Mouse (Mus musculus) MEL (cell line): ENCODE measurements at regions not wholly inside any gene's neighbourhood (a gene's known extent, or its start where the extent isn't known, plus 50 kb on each side); places are given as distances from the start of the nearest gene placed in this dataset.
A peak's percentile ranks its signal among the peaks of the same experiment; 100 is the strongest.

ENCODE experiments used
- DNase-seq: peaks from one replicate; pipeline ENCODE4 v3.0.0; 2011; ENCODE audit warnings: low read depth, low spot score
- H3K27ac ChIP-seq: 2 replicates; pipeline ENCODE4 v1.5.1; 2012; ENCODE audit warnings: low read depth, mild to moderate bottlenecking, control low read depth, low read length, moderate library complexity; ENCODE audit not compliant: control insufficient read depth
- H3K27me3 ChIP-seq, 2 experiments: fragments of 150-350 bp in 1 of 2; sonication (generic) in 1 of 2; 2 replicates each; pipeline ENCODE4 v1.6.1; 2012; ENCODE audit warnings: low read length in 2 of 2, mild to moderate bottlenecking in 2 of 2, improper control_type of control experiment in 1 of 2, moderate library complexity in 1 of 2; ENCODE audit not compliant: insufficient read depth in 2 of 2, control insufficient read depth in 1 of 2
- H3K36me3 ChIP-seq, 2 experiments: 2 replicates each; pipeline ENCODE4 v1.6.1; 2012 to 2014; ENCODE audit warnings: low read length in 2 of 2, improper control_type of control experiment in 1 of 2, inconsistent platforms in 1 of 2, mild to moderate bottlenecking in 1 of 2; ENCODE audit not compliant: insufficient read depth in 2 of 2, control insufficient read depth in 1 of 2
- H3K4me1 ChIP-seq, 2 experiments: fragments of 150-350 bp in 1 of 2; sonication (generic) in 1 of 2; 2 replicates each; pipeline ENCODE4 v1.6.1; 2012; ENCODE audit warnings: low read length in 2 of 2, improper control_type of control experiment in 1 of 2, mild to moderate bottlenecking in 1 of 2; ENCODE audit not compliant: insufficient read depth in 2 of 2, control insufficient read depth in 1 of 2
- H3K4me3 ChIP-seq, 2 experiments: fragments of 150-350 bp in 1 of 2; sonication (generic) in 1 of 2; 2 replicates each; pipeline ENCODE4 v1.5.1; 2012; ENCODE audit warnings: low read depth in 2 of 2, low read length in 2 of 2, mild to moderate bottlenecking in 2 of 2, moderate library complexity in 2 of 2, control low read depth in 1 of 2, improper control_type of control experiment in 1 of 2; ENCODE audit not compliant: control insufficient read depth in 1 of 2, insufficient read depth in 1 of 2
- H3K79me2 ChIP-seq: 2 replicates; pipeline ENCODE4 v1.6.1; 2012; ENCODE audit warnings: mild to moderate bottlenecking, low read length, moderate library complexity; ENCODE audit not compliant: control insufficient read depth, poor library complexity, insufficient read depth
- H3K9ac ChIP-seq: 2 replicates; pipeline ENCODE4 v1.6.1; 2012; ENCODE audit warnings: low read depth, mild to moderate bottlenecking, control low read depth, low read length, moderate library complexity; ENCODE audit not compliant: control insufficient read depth, poor library complexity, severe bottlenecking
- H3K9me3 ChIP-seq: fragments of 150-350 bp; sonication (generic); replicated peaks from 2 replicates; pipeline ENCODE4 v1.6.1; 2012; ENCODE audit warnings: mild to moderate bottlenecking, low read length, improper control_type of control experiment, moderate library complexity; ENCODE audit not compliant: insufficient read depth
- CHD2 ChIP-seq: IDR thresholded peaks from 2 replicates; pipeline ENCODE4 v1.6.1; 2011; ENCODE audit warnings: low read length, improper control_type of control experiment
- EP300 ChIP-seq, 2 experiments: IDR thresholded peaks; 2 replicates each; pipeline ENCODE4 v1.6.1; 2011; ENCODE audit warnings: improper control_type of control experiment in 2 of 2, low read length in 2 of 2, low read depth in 1 of 2, mild to moderate bottlenecking in 1 of 2
- GATA1 ChIP-seq: IDR thresholded peaks from 2 replicates; pipeline ENCODE4 v1.6.1; 2011; ENCODE audit warnings: low read depth, low read length, improper control_type of control experiment
- KAT2A ChIP-seq: conservative IDR thresholded peaks from 2 replicates; pipeline ENCODE4 v1.6.1; 2012; ENCODE audit warnings: low read depth, low read length, improper control_type of control experiment, inconsistent platforms
- MAFK ChIP-seq: IDR thresholded peaks from 2 replicates; pipeline ENCODE4 v1.6.1; 2011; ENCODE audit warnings: low read depth, mild to moderate bottlenecking, low read length, improper control_type of control experiment, borderline replicate concordance
- MAX ChIP-seq: IDR thresholded peaks from 2 replicates; pipeline ENCODE4 v1.6.1; 2011; ENCODE audit warnings: low read length, improper control_type of control experiment
- MAZ ChIP-seq: IDR thresholded peaks from 2 replicates; pipeline ENCODE4 v1.6.1; 2012; ENCODE audit warnings: low read depth, mild to moderate bottlenecking, inconsistent platforms, low read length, improper control_type of control experiment
- MEF2A ChIP-seq: IDR thresholded peaks from 2 replicates; pipeline ENCODE4 v1.6.1; 2014; ENCODE audit warnings: low read depth, mild to moderate bottlenecking, inconsistent platforms, low read length, improper control_type of control experiment; ENCODE audit not compliant: poor library complexity, insufficient replicate concordance, severe bottlenecking; ENCODE audit errors: extremely low read depth
- MYB ChIP-seq: IDR thresholded peaks from 2 replicates; pipeline ENCODE4 v1.6.1; 2011; ENCODE audit warnings: mild to moderate bottlenecking, low read depth, low read length, improper control_type of control experiment
- NELFE ChIP-seq: IDR thresholded peaks from 2 replicates; pipeline ENCODE4 v1.6.1; 2011; ENCODE audit warnings: low read depth, low read length, improper control_type of control experiment
- POLR2AphosphoS2 ChIP-seq: IDR thresholded peaks from 2 replicates; pipeline ENCODE4 v1.6.1; 2011; ENCODE audit warnings: low read length, improper control_type of control experiment
- RCOR1 ChIP-seq: IDR thresholded peaks from 2 replicates; pipeline ENCODE4 v1.6.1; 2012; ENCODE audit warnings: low read depth, mild to moderate bottlenecking, inconsistent platforms, low read length, improper control_type of control experiment
- SMC3 ChIP-seq: IDR thresholded peaks from 2 replicates; pipeline ENCODE4 v1.6.1; 2011; ENCODE audit warnings: low read depth, low read length, improper control_type of control experiment
- TAL1 ChIP-seq: IDR thresholded peaks from 2 replicates; pipeline ENCODE4 v1.6.1; 2012; ENCODE audit warnings: mild to moderate bottlenecking, inconsistent platforms, low read length, moderate library complexity, mixed read lengths
- UBTF ChIP-seq: IDR thresholded peaks from 2 replicates; pipeline ENCODE4 v1.6.1; 2012; ENCODE audit warnings: low read depth, mild to moderate bottlenecking, inconsistent platforms, low read length, improper control_type of control experiment, moderate library complexity, borderline replicate concordance; ENCODE audit not compliant: insufficient read depth
- ZKSCAN1 ChIP-seq: IDR thresholded peaks from 2 replicates; pipeline ENCODE4 v1.6.1; 2012; ENCODE audit warnings: low read depth, mild to moderate bottlenecking, inconsistent platforms, low read length, improper control_type of control experiment, moderate library complexity
- ZNF384 ChIP-seq: IDR thresholded peaks from 2 replicates; pipeline ENCODE4 v1.6.1; 2012; ENCODE audit warnings: low read depth, mild to moderate bottlenecking, inconsistent platforms, low read length, improper control_type of control experiment

DNA sequence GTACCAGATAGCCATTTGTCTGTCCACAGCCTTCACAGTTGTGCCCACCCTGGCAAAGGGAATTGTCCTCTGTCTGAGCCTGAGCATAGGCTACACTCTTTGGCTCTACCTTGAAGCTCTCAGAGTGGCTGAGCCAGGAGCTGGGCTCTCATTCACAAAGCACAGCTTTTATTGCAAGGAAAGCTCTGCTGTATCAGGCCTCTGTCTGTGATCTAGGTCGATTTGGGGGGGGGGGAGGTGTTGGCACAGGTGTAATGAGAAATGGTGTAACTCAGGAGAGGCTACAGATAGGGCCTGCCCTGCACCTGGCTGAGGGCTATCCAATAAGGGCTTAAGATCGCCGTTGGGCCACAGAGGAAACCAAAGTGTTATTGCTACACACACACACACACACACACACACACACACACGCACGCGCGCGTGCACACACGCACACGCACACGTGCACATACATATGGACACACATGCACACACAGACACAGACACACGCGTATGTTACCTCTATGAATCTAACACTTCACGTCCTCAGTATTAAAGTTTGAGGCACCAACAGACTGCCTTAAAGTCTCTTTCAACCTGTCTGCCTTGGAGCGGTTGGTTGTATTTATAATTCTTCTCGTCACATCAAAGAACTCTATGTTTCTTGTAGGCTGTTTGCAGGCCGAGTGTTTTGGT is 70.9 kb upstream of the Ppara start:
- Histone ChIP-seq H3K27me3 (no peaks in the 10 kb centered on the region), H3K79me2 (peaks cover 30% of the 10 kb centered on the region), H3K9me3 (no peaks in the 10 kb centered on the region), H3K36me3 (peaks cover 0 to 8% of the 10 kb centered on the region in 2 experiments; a peak in 2 of 4 replicates), H3K9ac (peak overlapping the region; percentile 34), H3K27ac (peak overlapping the region; percentile 38; the same call in 1 of the 2 replicates), H3K4me3 (no peak overlapping the region), H3K4me1 (peaks cover 0 to 8% of the 10 kb centered on the region in 2 experiments; a peak in 2 of 4 replicates)
- TF ChIP-seq CHD2 (no peak), ZKSCAN1 (no peak), EP300 (IDR thresholded peaks at IDR 0.05; ENCODE audit: low read depth in 1 of 2, low read length in 2 of 2) (no peak), POLR2AphosphoS2 (no peak), MAFK (no peak), KAT2A (no peak), MEF2A (no peak), UBTF (no peak), ZNF384 (no peak), SMC3 (no peak)
- DNase-seq: no peak

DNA sequence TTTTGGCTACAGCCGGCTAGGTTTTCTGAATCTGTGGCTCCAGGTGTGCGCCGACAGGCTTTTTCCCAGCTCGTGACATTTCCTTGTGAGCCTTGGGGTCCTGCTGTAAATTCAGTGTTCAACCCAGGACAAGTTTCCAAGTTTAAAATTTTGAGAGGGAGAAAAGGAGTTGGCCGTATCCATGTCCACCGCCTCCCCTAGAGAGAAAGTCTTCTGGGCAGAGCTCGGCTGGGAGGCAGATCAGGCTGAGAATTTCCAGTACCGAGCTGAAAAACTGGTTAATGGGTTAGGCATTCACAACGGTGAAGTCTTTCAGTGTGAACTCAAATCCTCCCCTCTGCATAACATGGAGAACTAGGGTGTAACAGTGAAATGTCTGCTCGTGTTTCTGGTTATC is 70.4 kb upstream of the Ppara start:
- DNase-seq: peak; percentile 39
- Histone ChIP-seq H3K4me1 (peaks cover 0 to 8% of the 10 kb centered on the region in 2 experiments; a peak in 2 of 4 replicates), H3K27ac (peak overlapping the region; percentile 38; the same call in 1 of the 2 replicates), H3K9ac (peak overlapping the region; percentile 34), H3K79me2 (peaks cover 31% of the 10 kb centered on the region), H3K27me3 (no peaks in the 10 kb centered on the region), H3K9me3 (no peaks in the 10 kb centered on the region), H3K4me3 (no peak overlapping the region), H3K36me3 (peaks cover 0 to 8% of the 10 kb centered on the region in 2 experiments; a peak in 2 of 4 replicates)
- TF ChIP-seq ZNF384: no peak
- TF ChIP-seq RCOR1: no peak
- no peak for TF ChIP-seq MYB
- TF ChIP-seq EP300 (IDR thresholded peaks at IDR 0.05; ENCODE audit: low read depth in 1 of 2, low read length in 2 of 2): no peak
- TF ChIP-seq MAX: no peak
- no peak for TF ChIP-seq MAZ
- TF ChIP-seq TAL1: no peak
- TF ChIP-seq GATA1: no peak
- no peak for TF ChIP-seq NELFE
